Comparison of ENCODE assay signal across 28 mouse cellular contexts in genomic region chr6:17828382-17828781, GRCm38 (mm10).
A peak's percentile ranks its signal among the peaks of the same experiment; 100 is the strongest.
DNase-seq lines count a peak whose midpoint lies in the region; ATAC-seq lines count a peak whose summit lies in the region.
"Had no signal": no experiment of that assay in that cellular context is flagged by ENCODE, and none has a peak within 500 bp of the region (broad histone marks: within the 10 kb centered on the region; RNA-seq: fewer than 3 reads in every experiment).

No protein-coding gene starts in this region.

- H3K4me1 ChIP-seq in embryonic facial prominence, embryonic 14.5 days (ENCODE audit: control insufficient read depth, insufficient read depth, low read length) = no peaks in the 10 kb centered on the region
- no peaks in the 10 kb centered on the region for H3K4me1 ChIP-seq in embryonic facial prominence, embryonic 10.5 days
- H3K4me1 ChIP-seq in heart, embryonic 13.5 days = peaks cover 14% of the 10 kb centered on the region
- peaks cover 2% of the 10 kb centered on the region; the same call in 1 of the 2 replicates for H3K4me1 ChIP-seq in lung, embryonic 16.5 days (replicated peaks; ENCODE audit: control insufficient read depth, insufficient read depth, low read length)
- H3K4me1 ChIP-seq: embryonic facial prominence, embryonic 12.5 days; forebrain, embryonic 10.5 days; hindbrain, embryonic 10.5 days; hindbrain, embryonic 15.5 days; limb, embryonic 13.5 days; midbrain, embryonic 13.5 days; stomach, embryonic 15.5 days had no signal

- H3K27ac ChIP-seq in embryonic facial prominence, embryonic 14.5 days (replicated peaks; ENCODE audit: low read depth, low read length) = no peak overlapping the region
- no peak overlapping the region for H3K27ac ChIP-seq in embryonic facial prominence, embryonic 10.5 days (replicated peaks)
- H3K27ac ChIP-seq in heart, embryonic 13.5 days (replicated peaks) = 0 out of 2 replicates have a peak overlapping the region, but pooled peaks have one; percentile 24
- H3K27ac ChIP-seq in lung, embryonic 16.5 days (ENCODE audit: low read length) = no peak overlapping the region
- H3K27ac ChIP-seq: embryonic facial prominence, embryonic 12.5 days; forebrain, embryonic 10.5 days; heart, embryonic 10.5 days; hindbrain, embryonic 10.5 days; hindbrain, embryonic 15.5 days; left cerebral cortex, adult 2 months; limb, embryonic 13.5 days; liver, embryonic 12.5 days; midbrain, embryonic 13.5 days; stomach, embryonic 15.5 days had no signal

- WGBS in embryonic facial prominence, embryonic 14.5 days = 76% methylated on average over 4 of the region's 4 CpGs
- WGBS in embryonic facial prominence, embryonic 10.5 days = 86% methylated on average over 4 of the region's 4 CpGs
- 66% methylated on average over 4 of the region's 4 CpGs for WGBS in heart, embryonic 13.5 days
- 59% methylated on average over 4 of the region's 4 CpGs for WGBS in lung, embryonic 16.5 days

- 0 out of 2 replicates have a peak, but pooled peaks cover 9% of the 10 kb centered on the region for H3K36me3 ChIP-seq in embryonic facial prominence, embryonic 14.5 days (ENCODE audit: control insufficient read depth, insufficient read depth, low read length)
- H3K36me3 ChIP-seq in embryonic facial prominence, embryonic 10.5 days (replicated peaks) = peaks cover 9% of the 10 kb centered on the region
- peaks cover 17% of the 10 kb centered on the region for H3K36me3 ChIP-seq in heart, embryonic 13.5 days
- H3K36me3 ChIP-seq in lung, embryonic 16.5 days (ENCODE audit: control insufficient read depth, insufficient read depth, low read length) = peaks cover 2% of the 10 kb centered on the region; the same call in 1 of the 2 replicates
- H3K36me3 ChIP-seq: embryonic facial prominence, embryonic 12.5 days; stomach, embryonic 15.5 days had no signal

- ATAC-seq in embryonic facial prominence, embryonic 14.5 days (ENCODE audit: low read depth) = 0 out of 2 replicates have a peak, but pooled peaks have one; percentile 18
- ATAC-seq in heart, embryonic 13.5 days (ENCODE audit: extremely low read depth, insufficient number of reproducible peaks, low FRiP score, low TSS enrichment) = no peak
- peak; percentile 37; the same call in 1 of the 2 replicates for ATAC-seq in lung, embryonic 16.5 days (ENCODE audit: low read depth)
- 0 out of 2 replicates have a peak, but pooled peaks have one; percentile 6 for ATAC-seq in megakaryocyte progenitor cell, adult 5-6 weeks (replicated peaks; ENCODE audit: poor library complexity)
- ATAC-seq: activated CD4-positive, CD25-positive, alpha-beta regulatory T cell, adult 4 months; inflammation-experienced regulatory T-cells, adult 6 months; liver, embryonic 12.5 days; liver, postnatal 0 days; midbrain, embryonic 13.5 days had no signal

- H3K27me3 ChIP-seq in embryonic facial prominence, embryonic 14.5 days (replicated peaks; ENCODE audit: control insufficient read depth, insufficient read depth, low read length) = no peaks in the 10 kb centered on the region
- no peaks in the 10 kb centered on the region for H3K27me3 ChIP-seq in embryonic facial prominence, embryonic 10.5 days (replicated peaks; ENCODE audit: low read depth, poor library complexity, severe bottlenecking)
- H3K27me3 ChIP-seq in heart, embryonic 13.5 days (replicated peaks) = no peaks in the 10 kb centered on the region
- H3K27me3 ChIP-seq in lung, embryonic 16.5 days (ENCODE audit: control insufficient read depth, insufficient read depth, low read depth, low read length) = no peaks in the 10 kb centered on the region
- H3K27me3 ChIP-seq: CH12.LX; embryonic facial prominence, embryonic 12.5 days; hindbrain, embryonic 15.5 days; limb, embryonic 13.5 days; liver, embryonic 12.5 days; midbrain, embryonic 13.5 days; stomach, embryonic 15.5 days had no signal

- H3K9ac ChIP-seq in embryonic facial prominence, embryonic 14.5 days (ENCODE audit: low read depth, low read length) = no peak overlapping the region
- H3K9ac ChIP-seq in heart, embryonic 13.5 days = no peak overlapping the region
- H3K9ac ChIP-seq in lung, embryonic 16.5 days (ENCODE audit: low read length) = no peak overlapping the region
- H3K9ac ChIP-seq: embryonic facial prominence, embryonic 12.5 days; hindbrain, embryonic 15.5 days; limb, embryonic 13.5 days; liver, embryonic 12.5 days; liver, postnatal 0 days; midbrain, embryonic 13.5 days; stomach, embryonic 15.5 days had no signal

- no peak overlapping the region for H3K4me2 ChIP-seq in embryonic facial prominence, embryonic 14.5 days (ENCODE audit: low read depth, low read length)
- H3K4me2 ChIP-seq in heart, embryonic 13.5 days = no peak overlapping the region
- no peak overlapping the region for H3K4me2 ChIP-seq in lung, embryonic 16.5 days (ENCODE audit: low read depth, low read length)
- H3K4me2 ChIP-seq: embryonic facial prominence, embryonic 12.5 days; hindbrain, embryonic 15.5 days; limb, embryonic 13.5 days; liver, embryonic 12.5 days; midbrain, embryonic 13.5 days; stomach, embryonic 15.5 days had no signal

- no peak for DNase-seq in embryonic facial prominence, embryonic 14.5 days (ENCODE audit: low spot score)
- DNase-seq in embryonic facial prominence, embryonic 10.5 days (ENCODE audit: low spot score) = no peak
- no peak for DNase-seq in heart, postnatal 4 days
- DNase-seq in lung, postnatal 36 days = no peak
- DNase-seq in ovary, postnatal 14 days (ENCODE audit: low spot score) = no peak
- DNase-seq: adrenal gland, adult 8-10 months; cerebellum, adult 8-10 months; gastrocnemius, postnatal 10 days; kidney, adult 11 months; liver, postnatal 0 days; lung, postnatal 4 days; right cerebral cortex, postnatal 25 days had no signal

- 0 out of 2 replicates have a peak, but pooled peaks cover 10% of the 10 kb centered on the region for H3K9me3 ChIP-seq in embryonic facial prominence, embryonic 14.5 days (ENCODE audit: control insufficient read depth, low read length)
- peaks cover 6% of the 10 kb centered on the region; the same call in 1 of the 2 replicates for H3K9me3 ChIP-seq in embryonic facial prominence, embryonic 10.5 days
- peaks cover 7% of the 10 kb centered on the region; the same call in 1 of the 2 replicates for H3K9me3 ChIP-seq in heart, embryonic 13.5 days
- H3K9me3 ChIP-seq in lung, embryonic 16.5 days (ENCODE audit: control insufficient read depth, low read length) = 0 out of 2 replicates have a peak, but pooled peaks cover 2% of the 10 kb centered on the region
- H3K9me3 ChIP-seq: hindbrain, embryonic 15.5 days; liver, embryonic 12.5 days; stomach, embryonic 15.5 days had no signal

- H3K4me3 ChIP-seq in embryonic facial prominence, embryonic 14.5 days (ENCODE audit: low read depth, low read length) = no peak overlapping the region
- H3K4me3 ChIP-seq in embryonic facial prominence, embryonic 10.5 days = no peak overlapping the region
- no peak overlapping the region for H3K4me3 ChIP-seq in heart, embryonic 13.5 days
- H3K4me3 ChIP-seq in lung, embryonic 16.5 days (ENCODE audit: low read length) = no peak overlapping the region
- H3K4me3 ChIP-seq: embryonic facial prominence, embryonic 12.5 days; forebrain, embryonic 10.5 days; heart, embryonic 10.5 days; hindbrain, embryonic 10.5 days; hindbrain, embryonic 15.5 days; left cerebral cortex, adult 2 months; limb, embryonic 13.5 days; liver, embryonic 12.5 days; midbrain, embryonic 13.5 days; stomach, embryonic 15.5 days had no signal
